Mouse (Mus musculus) liver, embryonic 14.5 days (tissue): Measurements from ENCODE around the gene Dnajb14. TPM values are rescaled to one million over a fixed set of nuclear protein-coding genes. Genes with fewer than 3 reads are reported as not detected.

Experiments used
- ATAC-seq: fragments of 200-750 bp; cut with Nextera tagmentation; 2 replicates; pipeline ENCODE4 v1.8.0; 2017; ENCODE audit warnings: moderate number of reproducible peaks, mild to moderate bottlenecking, moderate library complexity; ENCODE audit not compliant: insufficient read depth
- DNase-seq, 3 experiments: peaks; one replicate each; pipeline ENCODE4 v3.0.0-alpha.2; 2012 to 2013; ENCODE audit warnings: low read depth in 3 of 3, low spot score in 3 of 3
- H3K27ac ChIP-seq: fragments of 300-500 bp; sonication (generic); 2 replicates; pipeline ENCODE4 v1.5.1; 2014; ENCODE audit warnings: moderate library complexity, mild to moderate bottlenecking, control low read depth, inconsistent platforms
- H3K27me3 ChIP-seq: fragments of 300-500 bp; sonication (generic); 2 replicates; pipeline ENCODE4 v1.6.1; 2014; ENCODE audit warnings: mild to moderate bottlenecking, low read length, moderate library complexity; ENCODE audit not compliant: control insufficient read depth, insufficient read depth
- H3K36me3 ChIP-seq: fragments of 300-500 bp; sonication (generic); replicated peaks from 2 replicates; pipeline ENCODE4 v1.6.1; 2014; ENCODE audit warnings: low read depth; ENCODE audit not compliant: control insufficient read depth, insufficient read depth
- H3K4me1 ChIP-seq, 2 experiments: fragments of 200-500 bp in 1 of 2; fragments of 300-500 bp in 1 of 2; sonication (generic) in 1 of 2; replicated peaks; 2 replicates each; pipeline ENCODE4 v1.6.1; 2012 to 2014; ENCODE audit warnings: antibody characterized with exemption in 1 of 2, inconsistent platforms in 1 of 2, low read length in 1 of 2; ENCODE audit not compliant: control insufficient read depth in 2 of 2, insufficient read depth in 2 of 2
- H3K4me2 ChIP-seq: fragments of 300-500 bp; sonication (generic); 2 replicates; pipeline ENCODE4 v1.6.1; 2014; ENCODE audit warnings: low read depth, mild to moderate bottlenecking, control low read depth, moderate library complexity
- H3K4me3 ChIP-seq, 2 experiments: fragments of 200-500 bp in 1 of 2; fragments of 300-500 bp in 1 of 2; sonication (generic) in 1 of 2; 2 replicates each; pipeline ENCODE4 v1.5.1; 2012 to 2014; ENCODE audit warnings: low read depth in 2 of 2, low read length in 2 of 2, mild to moderate bottlenecking in 2 of 2, control low read depth in 1 of 2, inconsistent platforms in 1 of 2, moderate library complexity in 1 of 2; ENCODE audit not compliant: insufficient read depth in 1 of 2
- H3K9ac ChIP-seq: fragments of 300-500 bp; sonication (generic); replicated peaks from 2 replicates; pipeline ENCODE4 v1.6.1; 2014; ENCODE audit warnings: mild to moderate bottlenecking, control low read depth, moderate library complexity
- H3K9me3 ChIP-seq: fragments of 300-500 bp; sonication (generic); 2 replicates; pipeline ENCODE4 v1.6.1; 2016; ENCODE audit warnings: low read length, mixed read lengths; ENCODE audit not compliant: control insufficient read depth
- CTCF ChIP-seq: IDR thresholded peaks from 2 replicates; pipeline ENCODE4 v1.5.1; 2016; ENCODE audit warnings: antibody characterized with exemption, low read depth, control low read depth
- EP300 ChIP-seq: IDR thresholded peaks from 2 replicates; pipeline ENCODE4 v1.6.1; 2016; ENCODE audit warnings: antibody characterized with exemption, low read depth
- WGBS: fragments of 180-500 bp; shearing (Covaris S2); extraction: QIAGEN DNeasy Blood & Tissue Kit; methylation state at CpG from one replicate; pipeline ENCODE4 v1.1.7; 2014; ENCODE audit not compliant: insufficient replicate concordance; 5-methylcytosine and 5-hydroxymethylcytosine counted together
- polyA plus RNA-seq, 2 experiments: library from polyadenylated mRNA; depleted of rRNA in 1 of 2; stranded (reverse) in 1 of 2; unstranded in 1 of 2; fragments of >200 nt; fragmentation: Nextera tagmentation in 1 of 2; extraction: Ambion mirVana in 1 of 2; gene quantifications; 2 replicates each; pipeline versions ENCODE4 v1.2.1 to v1.2.3; 2012 to 2014

Gene Dnajb14
- polyA plus RNA-seq, 2 experiments: 1.5 to 3.7 TPM

- H3K27me3 ChIP-seq: no peaks in the 10 kb centered on the region
- TF ChIP-seq CTCF (peak; percentile 54), EP300 (no peak)
- peaks cover 10% of the 10 kb centered on the region for H3K36me3 ChIP-seq
- no peak overlapping the region for H3K4me3 ChIP-seq
- ATAC-seq (no peak), DNase-seq (no peak)
- peaks cover 30 to 38% of the 10 kb centered on the region in 2 experiments for H3K4me1 ChIP-seq
- H3K27ac ChIP-seq: no peak overlapping the region
- no peak overlapping the region for H3K9ac ChIP-seq
- 62% methylated on average over 6 of the region's 6 CpGs for WGBS
- H3K9me3 ChIP-seq: no peaks in the 10 kb centered on the region
- no peak overlapping the region for H3K4me2 ChIP-seq
Observed at GRCm38 (mm10) chr3:137938608-137939007, 71.1 kb downstream of the Dnajb14 start.

GRCm38 (mm10) chr3:137940757-137941156, 73.3 kb downstream of the Dnajb14 start:
- Histone ChIP-seq H3K4me3 (no peak overlapping the region), H3K9me3 (no peaks in the 10 kb centered on the region), H3K4me1 (peaks cover 39 to 50% of the 10 kb centered on the region in 2 experiments), H3K27me3 (no peaks in the 10 kb centered on the region), H3K4me2 (peak overlapping the region; percentile 51), H3K36me3 (peaks cover 8% of the 10 kb centered on the region), H3K27ac (peak overlapping the region; percentile 63), H3K9ac (peak overlapping the region; percentile 19; the same call in 1 of the 2 replicates)
- ATAC-seq (peak; percentile 76), DNase-seq (peak in 1 of 3 experiments; percentile 62)
- 20% methylated on average over 4 of the region's 4 CpGs for WGBS
- no peak for TF ChIP-seq CTCF
- TF ChIP-seq EP300: peak; percentile 61; the same call in 1 of the 2 replicates

- TF ChIP-seq EP300 (peak; percentile 78), CTCF (no peak)
- peaks cover 39 to 52% of the 10 kb centered on the region in 2 experiments for H3K4me1 ChIP-seq
- no peak overlapping the region for H3K4me3 ChIP-seq
- H3K4me2 ChIP-seq: peak overlapping the region; percentile 51
- no peaks in the 10 kb centered on the region for H3K27me3 ChIP-seq
- no peaks in the 10 kb centered on the region for H3K9me3 ChIP-seq
- peaks cover 8% of the 10 kb centered on the region for H3K36me3 ChIP-seq
- ATAC-seq: peak; percentile 51
- peak in 1 of 3 experiments; percentile 54 for DNase-seq
- H3K27ac ChIP-seq: peak overlapping the region; percentile 63; the same call in 1 of the 2 replicates
- H3K9ac ChIP-seq: no peak overlapping the region; the same call in 1 of the 2 replicates
Observed at GRCm38 (mm10) chr3:137941555-137941954, 74.1 kb downstream of the Dnajb14 start.

GRCm38 (mm10) chr3:137942098-137942622, 74.7 kb downstream of the Dnajb14 start:
- ATAC-seq (no peak), DNase-seq (no peak)
- peaks cover 42 to 52% of the 10 kb centered on the region in 2 experiments for H3K4me1 ChIP-seq
- H3K36me3 ChIP-seq: peaks cover 5% of the 10 kb centered on the region
- H3K4me2 ChIP-seq: peak overlapping the region; percentile 38; the same call in 1 of the 2 replicates
- no peak overlapping the region for H3K4me3 ChIP-seq
- H3K9me3 ChIP-seq: no peaks in the 10 kb centered on the region
- H3K27ac ChIP-seq: peak overlapping the region; percentile 21
- H3K9ac ChIP-seq: no peak overlapping the region
- 67% methylated on average over 12 of the region's 12 CpGs for WGBS
- no peak for TF ChIP-seq CTCF
- TF ChIP-seq EP300: no peak
- no peaks in the 10 kb centered on the region for H3K27me3 ChIP-seq

GRCm38 (mm10) chr3:137943737-137944154, 76.3 kb downstream of the Dnajb14 start:
- WGBS: 6% methylated on average over 6 of the region's 6 CpGs
- Histone ChIP-seq H3K27me3 (no peaks in the 10 kb centered on the region), H3K9me3 (no peaks in the 10 kb centered on the region), H3K36me3 (no peaks in the 10 kb centered on the region; the same call in 1 of the 2 replicates), H3K4me2 (peak overlapping the region; percentile 24; the same call in 1 of the 2 replicates), H3K9ac (no peak overlapping the region; the same call in 1 of the 2 replicates), H3K27ac (peak overlapping the region; percentile 31), H3K4me1 (peaks cover 47 to 58% of the 10 kb centered on the region in 2 experiments), H3K4me3 (no peak overlapping the region)
- TF ChIP-seq EP300 (peak; percentile 55; the same call in 1 of the 2 replicates), CTCF (no peak)
- ATAC-seq (peak; percentile 64), DNase-seq (peak; percentile 50 to 61 (median 61))
